Comparison of ENCODE assay signal across 8 mouse cellular contexts in the genomic region with DNA sequence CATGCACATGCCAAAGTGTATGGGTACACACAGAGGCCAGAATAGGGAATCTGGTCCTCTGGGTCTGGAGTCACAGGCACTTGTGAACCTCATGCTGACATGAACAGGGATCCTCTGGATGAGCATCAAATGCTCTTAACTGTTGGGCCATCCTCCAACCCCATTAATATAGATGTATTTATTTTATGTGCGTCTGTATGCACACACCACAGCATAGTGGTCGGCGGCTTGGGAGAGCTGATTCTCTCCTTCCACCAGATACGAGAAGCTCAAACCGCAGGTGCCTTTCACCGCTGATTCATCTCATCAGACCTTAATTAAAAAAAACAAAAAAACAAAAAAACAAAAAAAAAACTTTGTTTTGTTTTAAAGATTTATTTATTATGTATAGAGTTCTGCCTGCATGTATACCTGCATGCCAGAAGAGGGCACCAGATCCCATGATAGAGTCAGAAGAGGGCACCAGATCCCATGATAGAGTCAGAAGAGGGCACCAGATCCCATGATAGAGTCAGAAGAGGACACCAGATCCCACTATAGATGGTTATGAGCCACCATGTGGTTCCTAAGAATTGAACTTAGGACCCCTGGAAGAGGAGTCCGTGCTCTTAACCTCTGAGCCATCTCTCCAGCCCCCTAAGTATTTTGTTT.
DNase-seq lines count a peak whose midpoint lies in the region; ATAC-seq lines count a peak whose summit lies in the region.

No protein-coding gene starts in this region.

- no peak overlapping the region for H3K4me3 ChIP-seq in heart, embryonic 11.5 days (ENCODE audit: low read depth, low read length)

- H3K9ac ChIP-seq in heart, embryonic 11.5 days (ENCODE audit: low read depth, low read length), result no peak overlapping the region

- ATAC-seq in heart, embryonic 11.5 days (replicated peaks; ENCODE audit: insufficient number of reproducible peaks, low FRiP score, low TSS enrichment), result no peak
- no peak for ATAC-seq in monocyte, adult 5-6 weeks (replicated peaks; ENCODE audit: insufficient number of reproducible peaks, low FRiP score, low TSS enrichment, poor library complexity, severe bottlenecking)

- H3K9me3 ChIP-seq in heart, embryonic 11.5 days (replicated peaks; ENCODE audit: control insufficient read depth, low read length), result no peaks in the 10 kb centered on the region

- H3K4me1 ChIP-seq in heart, embryonic 11.5 days (ENCODE audit: control insufficient read depth, insufficient read depth, low read length), result peaks cover 31% of the 10 kb centered on the region

- peak; percentile 73 to 78 for DNase-seq in heart, adult 18-20 months
- DNase-seq in urinary bladder, postnatal 14 days (ENCODE audit: low spot score), result peak; percentile 64
- no peak for DNase-seq in urinary bladder, postnatal 10 days (ENCODE audit: low spot score)
- DNase-seq in cerebellum, adult 8-10 months, result peak; percentile 74
- peak; percentile 60 for DNase-seq in induced T-regulatory cell, adult 2 months (ENCODE audit: low read depth)
- peak; percentile 79 for DNase-seq in lung, postnatal 25 days (ENCODE audit: low spot score)

- H3K36me3 ChIP-seq in heart, embryonic 11.5 days (ENCODE audit: control insufficient read depth, insufficient read depth, low read length), result no peaks in the 10 kb centered on the region

- 56% methylated on average over 7 of the region's 7 CpGs for WGBS in heart, embryonic 11.5 days (ENCODE audit: insufficient replicate concordance)

- H3K27ac ChIP-seq in heart, embryonic 11.5 days (ENCODE audit: low read depth, low read length), result no peak overlapping the region

- no peak overlapping the region for H3K4me2 ChIP-seq in heart, embryonic 11.5 days

- H3K27me3 ChIP-seq in heart, embryonic 11.5 days (ENCODE audit: control insufficient read depth, insufficient read depth, low read length), result no peaks in the 10 kb centered on the region
